Mouse (Mus musculus): Measurements from ENCODE around the gene Lipm. TPM values are rescaled to one million over a fixed set of nuclear protein-coding genes. Genes with fewer than 3 reads are reported as not detected.

The Lipm gene
- not detected in 2 replicates for polyA plus RNA-seq (2012; ENCODE audit: insufficient read depth, insufficient read length, missing spikeins)

DNA sequence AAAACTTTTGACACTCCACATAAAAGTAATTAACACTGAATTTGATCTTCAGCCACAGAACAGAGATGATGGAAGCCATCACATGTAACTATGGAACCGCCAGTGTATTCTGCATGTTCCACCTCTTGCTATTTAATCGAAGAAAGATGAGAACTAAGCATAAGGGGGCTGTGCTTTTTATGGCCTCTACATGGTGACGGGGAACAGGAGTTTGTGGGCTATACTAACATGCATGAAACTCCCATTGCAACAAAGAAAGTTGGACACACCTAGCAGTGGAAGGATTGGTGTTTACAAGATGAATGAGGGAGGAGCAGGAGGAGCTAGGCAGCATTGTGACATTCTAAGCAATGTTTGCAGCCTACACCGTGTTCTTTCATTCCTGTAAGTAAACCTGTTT lies at the start of gene Lipm:
TSS of gene Lipm (plus strand) at position 301 of the 400 bp plus-strand sequence.
- Histone ChIP-seq H3K4me3 (ENCODE audit: insufficient read depth, low read length) (no peak within 1 kb of the TSS), H3K4me1 (ENCODE audit: control insufficient read depth, insufficient read depth, low read length) (no peaks in the 10 kb centered on the region), H3K27ac (ENCODE audit: insufficient read depth, low read depth, low read length) (no peak within 1 kb of the TSS)
- TF ChIP-seq POLR2A (IDR thresholded peaks at IDR 0.05; ENCODE audit: borderline replicate concordance, low read depth, low read length) = no peak
- TF ChIP-seq CTCF (IDR thresholded peaks at IDR 0.05; ENCODE audit: low read depth, low read length) = no peak

DNA sequence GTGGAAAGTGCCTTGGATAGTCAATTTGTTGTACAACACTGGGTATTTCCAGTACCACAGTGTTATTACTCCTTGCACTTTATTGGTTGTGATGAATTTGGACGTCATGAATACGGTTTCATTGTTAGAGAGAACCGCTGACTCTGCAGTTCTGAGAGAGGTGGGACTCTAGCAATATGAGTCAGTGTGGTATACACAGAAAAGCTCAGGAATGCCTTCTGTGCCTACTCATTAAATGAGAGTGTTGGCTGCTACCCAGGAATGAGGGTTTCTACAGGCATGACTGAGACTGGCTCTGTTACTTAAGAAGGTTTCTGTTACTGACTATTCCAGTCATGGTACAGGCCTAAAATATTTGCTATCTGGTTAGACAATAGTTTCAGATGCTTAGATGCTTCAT lies 49.2 kb upstream of the Lipm start:
- TF ChIP-seq POLR2A (IDR thresholded peaks at IDR 0.05; ENCODE audit: borderline replicate concordance, low read depth, low read length) (no peak), CTCF (IDR thresholded peaks at IDR 0.05; ENCODE audit: low read depth, low read length) (no peak)
- Histone ChIP-seq H3K27ac (ENCODE audit: insufficient read depth, low read depth, low read length) (no peak overlapping the region), H3K4me1 (ENCODE audit: control insufficient read depth, insufficient read depth, low read length) (no peaks in the 10 kb centered on the region), H3K4me3 (ENCODE audit: insufficient read depth, low read length) (no peak overlapping the region)

- peaks cover 14% of the 10 kb centered on the region for H3K4me1 ChIP-seq (ENCODE audit: control insufficient read depth, insufficient read depth, low read length)
- H3K4me3 ChIP-seq (ENCODE audit: insufficient read depth, low read length) = no peak overlapping the region
These were observed 37.2 kb upstream of the Lipm start for GRCm38 (mm10) chr19:34063547-34063946.

GRCm38 (mm10) chr19:34064059-34064458 lies 36.7 kb upstream of the Lipm start:
- no peak overlapping the region for H3K27ac ChIP-seq (ENCODE audit: insufficient read depth, low read depth, low read length)
- peaks cover 14% of the 10 kb centered on the region for H3K4me1 ChIP-seq (ENCODE audit: control insufficient read depth, insufficient read depth, low read length)
- no peak overlapping the region for H3K4me3 ChIP-seq (ENCODE audit: insufficient read depth, low read length)
- TF ChIP-seq POLR2A (IDR thresholded peaks at IDR 0.05; ENCODE audit: borderline replicate concordance, low read depth, low read length) = no peak
- TF ChIP-seq CTCF (IDR thresholded peaks at IDR 0.05; ENCODE audit: low read depth, low read length) = no peak

More at GRCm38 (mm10) chr19:34063547-34063946, 37.2 kb upstream of the Lipm start:
- TF ChIP-seq POLR2A (IDR thresholded peaks at IDR 0.05; ENCODE audit: borderline replicate concordance, low read depth, low read length) = no peak
- TF ChIP-seq CTCF (IDR thresholded peaks at IDR 0.05; ENCODE audit: low read depth, low read length) = no peak
- H3K27ac ChIP-seq (ENCODE audit: insufficient read depth, low read depth, low read length) = no peak overlapping the region

DNA sequence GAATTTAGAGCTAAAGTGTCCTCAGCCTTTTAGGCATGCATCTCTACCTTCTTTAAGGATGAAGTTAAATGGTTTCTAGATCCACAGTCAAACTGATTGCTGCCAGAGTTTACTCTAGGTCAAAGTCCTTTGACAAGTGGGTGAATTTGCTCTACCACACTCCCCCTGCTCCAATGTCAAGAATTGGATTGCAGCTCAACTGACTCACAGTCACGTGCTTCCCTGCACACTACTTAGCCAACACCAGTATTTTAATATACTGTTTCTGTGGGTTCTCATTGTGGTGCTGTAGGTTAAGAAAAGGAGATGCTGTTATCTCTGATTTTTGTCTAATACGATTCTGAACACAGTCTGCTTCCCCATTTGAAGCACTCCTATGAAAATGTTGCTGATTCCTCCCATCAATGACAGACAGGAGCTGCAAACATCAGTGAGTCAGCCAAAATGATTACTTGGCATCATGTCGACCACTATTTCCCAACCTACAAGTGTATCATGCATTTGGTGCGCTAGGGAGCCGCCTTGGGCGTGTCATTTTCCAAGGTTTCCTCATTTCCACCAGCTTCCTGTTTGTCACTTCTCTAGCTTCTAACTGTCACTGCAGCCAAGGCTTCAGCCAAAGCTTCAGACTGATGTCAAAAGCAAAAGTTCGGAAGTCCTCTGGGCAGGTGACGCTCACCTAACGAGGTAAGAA lies 33.8 kb upstream of the Lipm start, which contains the start of gene Lipn:
TSS of gene Lipn (plus strand) at position 580 of the 694 bp plus-strand sequence.
- TF ChIP-seq CTCF (IDR thresholded peaks at IDR 0.05; ENCODE audit: low read depth, low read length) (no peak), POLR2A (IDR thresholded peaks at IDR 0.05; ENCODE audit: borderline replicate concordance, low read depth, low read length) (no peak)
- H3K4me3 ChIP-seq (ENCODE audit: insufficient read depth, low read length) = no peak within 1 kb of the TSS
- H3K4me1 ChIP-seq (ENCODE audit: control insufficient read depth, insufficient read depth, low read length) = peaks cover 25% of the 10 kb centered on the region
- peak within 1 kb of the TSS; percentile 17 for H3K27ac ChIP-seq (ENCODE audit: insufficient read depth, low read depth, low read length)

DNA sequence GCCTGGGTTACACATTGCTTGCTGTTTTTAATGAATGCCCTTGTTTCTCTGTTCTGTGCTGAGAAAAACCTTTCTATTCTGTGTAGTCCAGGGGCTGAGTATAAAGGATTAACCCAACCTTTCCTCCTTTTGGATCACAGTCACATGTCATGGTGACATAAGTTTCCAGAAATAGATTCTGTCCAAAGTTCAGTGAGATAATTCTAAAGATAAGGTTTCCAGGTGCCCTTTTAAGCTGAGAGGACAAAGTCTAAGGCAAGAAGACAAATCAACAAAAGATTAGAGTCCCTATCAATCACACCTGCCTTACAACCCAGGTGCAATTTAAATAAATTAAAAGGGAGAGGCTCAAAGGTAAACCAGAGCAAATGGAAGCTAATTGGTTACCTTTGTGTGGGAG lies 26.5 kb upstream of the Lipm start:
- no peak overlapping the region for H3K4me3 ChIP-seq (ENCODE audit: insufficient read depth, low read length)
- TF ChIP-seq CTCF (IDR thresholded peaks at IDR 0.05; ENCODE audit: low read depth, low read length) (no peak), POLR2A (IDR thresholded peaks at IDR 0.05; ENCODE audit: borderline replicate concordance, low read depth, low read length) (no peak)
- no peak overlapping the region for H3K27ac ChIP-seq (ENCODE audit: insufficient read depth, low read depth, low read length)
- peaks cover 13% of the 10 kb centered on the region for H3K4me1 ChIP-seq (ENCODE audit: control insufficient read depth, insufficient read depth, low read length)

DNA sequence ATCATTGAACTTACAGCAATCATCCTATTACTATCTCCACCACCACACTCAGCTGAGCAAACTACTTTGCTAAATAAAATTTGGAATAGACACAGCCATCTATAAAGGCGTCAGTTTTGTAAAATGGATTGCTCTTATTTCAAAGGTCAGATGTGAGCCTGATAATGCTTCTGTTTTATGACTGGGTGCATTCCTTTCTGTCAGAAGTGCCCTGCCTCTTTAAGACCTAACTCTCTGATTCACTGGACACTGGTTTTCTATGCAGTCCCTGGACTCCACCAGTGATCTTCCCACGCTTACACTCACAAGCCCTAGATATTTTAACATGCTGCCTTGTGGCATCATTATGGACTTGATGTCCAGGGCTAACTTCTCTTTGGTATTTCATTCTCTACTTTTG lies 22.6 kb upstream of the Lipm start:
- Histone ChIP-seq H3K4me1 (ENCODE audit: control insufficient read depth, insufficient read depth, low read length) (peaks cover 12% of the 10 kb centered on the region), H3K27ac (ENCODE audit: insufficient read depth, low read depth, low read length) (no peak overlapping the region), H3K4me3 (ENCODE audit: insufficient read depth, low read length) (no peak overlapping the region)
- TF ChIP-seq POLR2A (IDR thresholded peaks at IDR 0.05; ENCODE audit: borderline replicate concordance, low read depth, low read length) (no peak), CTCF (IDR thresholded peaks at IDR 0.05; ENCODE audit: low read depth, low read length) (no peak)

GRCm38 (mm10) chr19:34089011-34089680 lies 11.6 kb upstream of the Lipm start:
- TF ChIP-seq POLR2A (IDR thresholded peaks at IDR 0.05; ENCODE audit: borderline replicate concordance, low read depth, low read length) (no peak), CTCF (IDR thresholded peaks at IDR 0.05; ENCODE audit: low read depth, low read length) (no peak)
- H3K4me3 ChIP-seq (ENCODE audit: insufficient read depth, low read length) = no peak overlapping the region
- no peak overlapping the region for H3K27ac ChIP-seq (ENCODE audit: insufficient read depth, low read depth, low read length)
- peaks cover 5% of the 10 kb centered on the region for H3K4me1 ChIP-seq (ENCODE audit: control insufficient read depth, insufficient read depth, low read length)

DNA sequence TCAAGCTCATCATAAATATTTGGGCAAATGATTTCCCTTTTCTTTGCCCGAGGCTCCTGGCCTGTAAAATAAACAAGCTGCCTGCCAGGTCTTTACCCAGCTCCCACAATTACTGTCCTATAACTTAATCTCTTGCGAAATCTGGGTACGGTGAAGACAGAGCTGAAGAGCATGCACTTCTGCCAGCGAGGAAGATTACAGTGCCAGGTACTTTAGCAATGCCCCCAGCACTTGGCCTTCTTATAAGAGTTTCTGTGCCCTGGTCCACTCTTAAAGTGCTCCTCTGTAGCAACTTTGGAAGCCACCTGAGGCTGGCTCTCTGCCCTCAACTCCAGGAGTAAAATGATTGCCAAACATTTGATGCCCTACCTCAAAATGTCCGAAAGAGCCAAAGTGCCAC lies 5.4 kb upstream of the Lipm start:
- TF ChIP-seq POLR2A (IDR thresholded peaks at IDR 0.05; ENCODE audit: borderline replicate concordance, low read depth, low read length) (no peak), CTCF (IDR thresholded peaks at IDR 0.05; ENCODE audit: low read depth, low read length) (no peak)
- Histone ChIP-seq H3K27ac (ENCODE audit: insufficient read depth, low read depth, low read length) (no peak overlapping the region), H3K4me1 (ENCODE audit: control insufficient read depth, insufficient read depth, low read length) (peaks cover 5% of the 10 kb centered on the region), H3K4me3 (ENCODE audit: insufficient read depth, low read length) (no peak overlapping the region)

GRCm38 (mm10) chr19:34096228-34096627 lies 4.5 kb upstream of the Lipm start:
- TF ChIP-seq POLR2A (IDR thresholded peaks at IDR 0.05; ENCODE audit: borderline replicate concordance, low read depth, low read length) (no peak), CTCF (IDR thresholded peaks at IDR 0.05; ENCODE audit: low read depth, low read length) (no peak)
- Histone ChIP-seq H3K4me3 (ENCODE audit: insufficient read depth, low read length) (no peak overlapping the region), H3K4me1 (ENCODE audit: control insufficient read depth, insufficient read depth, low read length) (peaks cover 5% of the 10 kb centered on the region), H3K27ac (ENCODE audit: insufficient read depth, low read depth, low read length) (no peak overlapping the region)

All from bone marrow macrophage, adult 2 months (primary cell).